Mouse (Mus musculus): ENCODE measurements around the gene Rex2. TPM values are rescaled to one million over a fixed set of nuclear protein-coding genes. Genes with fewer than 3 reads are reported as not detected.
"Not testable (repeated sequence)": the region's sequence is repeated elsewhere in the genome, so short reads cannot be mapped to it uniquely, and the experiment has no call there.

Gene Rex2
- total RNA-seq (2021) = under 1 TPM; 0.18 to 0.34 TPM

GRCm38 (mm10) chr4:147021550-147021949, at the start of gene Rex2:
Gene Rex2 (plus strand): TSS chr4:147021850.
- DNase-seq (ENCODE audit: low spot score in 2 of 2); intact Hi-C loops (cut with DNase I): not testable (repeated sequence)

GRCm38 (mm10) chr4:146976581-146976980, 45.1 kb upstream of the Rex2 start:
- DNase-seq (ENCODE audit: low spot score in 2 of 2); intact Hi-C loops (cut with DNase I): not testable (repeated sequence)

GRCm38 (mm10) chr4:147018400-147018799, 3.2 kb upstream of the Rex2 start:
- DNase-seq (ENCODE audit: low spot score in 2 of 2); intact Hi-C loops (cut with DNase I): not testable (repeated sequence)

- intact Hi-C loops (cut with DNase I); DNase-seq (ENCODE audit: low spot score in 2 of 2): not testable (repeated sequence)
Measured at GRCm38 (mm10) chr4:147026374-147026773, 4.7 kb downstream of the Rex2 start.

- DNase-seq (ENCODE audit: low spot score in 2 of 2); intact Hi-C loops (cut with DNase I): not testable (repeated sequence)
Measured at GRCm38 (mm10) chr4:147031308-147032036, 9.8 kb downstream of the Rex2 start.

GRCm38 (mm10) chr4:147063768-147064167, 42.1 kb downstream of the Rex2 start:
- intact Hi-C loops (cut with DNase I); DNase-seq (ENCODE audit: low spot score in 2 of 2): not testable (repeated sequence)

GRCm38 (mm10) chr4:147065861-147066260, 44.2 kb downstream of the Rex2 start:
- DNase-seq (ENCODE audit: low spot score in 2 of 2); intact Hi-C loops (cut with DNase I): not testable (repeated sequence)

GRCm38 (mm10) chr4:147066380-147066779, 44.7 kb downstream of the Rex2 start:
- intact Hi-C loops (cut with DNase I); DNase-seq (ENCODE audit: low spot score in 2 of 2): not testable (repeated sequence)

- intact Hi-C loops (cut with DNase I); DNase-seq (ENCODE audit: low spot score in 2 of 2): not testable (repeated sequence)
Measured at GRCm38 (mm10) chr4:147095641-147096040, 74.0 kb downstream of the Rex2 start.

GRCm38 (mm10) chr4:147101666-147102626, 80.3 kb downstream of the Rex2 start:
- DNase-seq (ENCODE audit: low spot score in 2 of 2) = peak in 1 of 2 experiments; percentile 20
- intact Hi-C loops (cut with DNase I) = not testable (repeated sequence)

- DNase-seq (ENCODE audit: low spot score in 2 of 2); intact Hi-C loops (cut with DNase I): not testable (repeated sequence)
Measured at GRCm38 (mm10) chr4:147103814-147104213, 82.2 kb downstream of the Rex2 start.

Other genes starting within 250 kb of the Rex2 start
- not detected for gene Gm21411, start 112.3 kb upstream of the Rex2 start, total RNA-seq (2021)
- gene Zfp989, start 49.9 kb upstream of the Rex2 start, total RNA-seq (2021) = not detected
- gene Zfp991, start 110.2 kb downstream of the Rex2 start, total RNA-seq (2021) = 10 to 100 TPM in 1 of 2 experiments, 1 to 10 TPM in 1; 7.2 to 10.4 TPM